Mouse (Mus musculus) liver, embryonic 14.5 days (tissue): ENCODE measurements around the gene Acot1.

Experiments used
- CTCF ChIP-seq: IDR thresholded peaks from 2 replicates; pipeline ENCODE4 v1.5.1; 2016; ENCODE audit warnings: antibody characterized with exemption, low read depth, control low read depth
- EP300 ChIP-seq: IDR thresholded peaks from 2 replicates; pipeline ENCODE4 v1.6.1; 2016; ENCODE audit warnings: antibody characterized with exemption, low read depth

DNA sequence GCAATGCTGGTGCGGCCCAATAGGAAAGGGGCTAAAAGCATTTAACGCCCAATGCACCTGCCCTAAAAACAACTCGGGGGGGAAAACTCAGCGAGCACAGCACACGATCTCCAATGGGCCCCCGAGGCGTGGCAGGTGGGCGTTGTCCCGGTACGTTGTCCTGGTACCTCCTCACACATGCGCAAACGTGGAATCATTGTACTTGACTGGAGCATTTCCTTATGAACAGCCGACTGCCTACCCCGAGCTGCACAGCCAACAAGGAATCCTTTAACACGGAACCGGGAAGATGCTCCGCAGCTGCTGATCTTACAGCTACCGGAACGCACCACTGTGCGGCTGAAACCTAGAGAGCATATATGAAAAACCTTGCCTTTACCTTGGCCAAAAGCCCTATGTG lies 53.0 kb downstream of the Acot1 start:
- TF ChIP-seq CTCF = no peak
- TF ChIP-seq EP300 = no peak
